Mouse (Mus musculus): Measurements from ENCODE around the gene Gale. TPM values are rescaled to one million over a fixed set of nuclear protein-coding genes. Genes with fewer than 3 reads are reported as not detected.

Gene Gale
- total and polyA plus RNA-seq, 3 experiments = 23.8 to 40.5 (median 32.9) TPM

GRCm38 (mm10) chr4:135945706-135946105, 17.8 kb upstream of the Gale start:
- no peaks in the 10 kb centered on the region for H3K27me3 ChIP-seq (replicated peaks)
- dilution Hi-C loops (cut with MboI; ENCODE audit: extremely low pct_ligation_motif_present, extremely low pct_unique_long_range_greater_than_20kb, low sequenced_read_pairs) (no loop called here), in situ Hi-C loops (cut with MboI; ENCODE audit: low pct_ligation_motif_present, low pct_unique_long_range_greater_than_20kb, low sequenced_read_pairs) (loop anchor here (10.0 kb wide), 1 partner anchor 61 kb away; no protein-coding TSS in a partner anchor)
- no peak overlapping the region for H3K4me3 ChIP-seq (replicated peaks in 1 of 3; ENCODE audit: low read depth in 2 of 3, low read length in 2 of 3, poor library complexity in 1 of 3)
- H3K4me1 ChIP-seq (ENCODE audit: control insufficient read depth in 1 of 2, insufficient read depth in 2 of 2) = peaks cover 3 to 34% of the 10 kb centered on the region in 2 experiments; a peak in 3 of 4 replicates
- peaks cover 5 to 40% of the 10 kb centered on the region in 2 experiments for H3K36me3 ChIP-seq (replicated peaks in 1 of 2; ENCODE audit: control insufficient read depth in 1 of 2, insufficient read depth in 1 of 2, low read length in 1 of 2)
- H3K9me3 ChIP-seq (replicated peaks; ENCODE audit: low read length) = no peaks in the 10 kb centered on the region
- H3K27ac ChIP-seq (ENCODE audit: insufficient read depth, low read depth) = no peak overlapping the region
- DNase-seq (ENCODE audit: extremely low read depth) = no peak
- H3K9ac ChIP-seq (ENCODE audit: insufficient read depth, low read depth) = peak overlapping the region; percentile 34; the same call in 1 of the 2 replicates
- H3K4me2 ChIP-seq (ENCODE audit: insufficient read depth, low read depth, poor library complexity, severe bottlenecking) = peak overlapping the region; percentile 44
- no peak for TF ChIP-seq MXI1 (IDR thresholded peaks at IDR 0.05; ENCODE audit: low read depth, low read length)
- TF ChIP-seq JUND (conservative IDR thresholded peaks at IDR 0.05; ENCODE audit: low read depth, low read length) = no peak
- TF ChIP-seq TCF12 (IDR thresholded peaks at IDR 0.05; ENCODE audit: low read depth, low read length) = no peak
- TF ChIP-seq CHD1 (IDR thresholded peaks at IDR 0.05; ENCODE audit: low read depth, low read length) = no peak
- TF ChIP-seq MYC (IDR thresholded peaks at IDR 0.05; ENCODE audit: low read depth, low read length) = no peak
- TF ChIP-seq UBTF (IDR thresholded peaks at IDR 0.05; ENCODE audit: low read depth, low read length) = no peak
- TF ChIP-seq ZKSCAN1 (IDR thresholded peaks at IDR 0.05; ENCODE audit: borderline replicate concordance, low read depth, low read length) = no peak
- H3K79me2 ChIP-seq (replicated peaks; ENCODE audit: control insufficient read depth, extremely low read depth, insufficient read depth, poor library complexity, severe bottlenecking) = no peaks in the 10 kb centered on the region

- Histone ChIP-seq H3K4me1 (ENCODE audit: control insufficient read depth in 1 of 2, insufficient read depth in 2 of 2) (peaks cover 3 to 34% of the 10 kb centered on the region in 2 experiments; a peak in 3 of 4 replicates), H3K4me3 (replicated peaks in 1 of 3; ENCODE audit: low read depth in 2 of 3, low read length in 2 of 3, poor library complexity in 1 of 3) (peak within 1 kb of the TSS; percentile 67 to 87 (median 71)), H3K9me3 (replicated peaks; ENCODE audit: low read length) (peaks cover 2% of the 10 kb centered on the region), H3K4me2 (ENCODE audit: insufficient read depth, low read depth, poor library complexity, severe bottlenecking) (peak within 1 kb of the TSS; percentile 72), H3K36me3 (replicated peaks in 1 of 2; ENCODE audit: control insufficient read depth in 1 of 2, insufficient read depth in 1 of 2, low read length in 1 of 2) (peaks cover 5 to 39% of the 10 kb centered on the region in 2 experiments), H3K79me2 (replicated peaks; ENCODE audit: control insufficient read depth, extremely low read depth, insufficient read depth, poor library complexity, severe bottlenecking) (no peaks in the 10 kb centered on the region), H3K27ac (ENCODE audit: insufficient read depth, low read depth) (no peak within 1 kb of the TSS), H3K9ac (ENCODE audit: insufficient read depth, low read depth) (peak within 1 kb of the TSS; percentile 51), H3K27me3 (replicated peaks) (no peaks in the 10 kb centered on the region)
- DNase-seq (ENCODE audit: extremely low read depth) = peak; percentile 93
- in situ Hi-C loops (cut with MboI; ENCODE audit: low pct_ligation_motif_present, low pct_unique_long_range_greater_than_20kb, low sequenced_read_pairs) (loop anchor here (10.0 kb wide), 1 partner anchor 61 kb away; no protein-coding TSS in a partner anchor), dilution Hi-C loops (cut with MboI; ENCODE audit: extremely low pct_ligation_motif_present, extremely low pct_unique_long_range_greater_than_20kb, low sequenced_read_pairs) (no loop called here)
- TF ChIP-seq ELF1 (IDR thresholded peaks at IDR 0.05; ENCODE audit: low read depth, low read length) (0 out of 2 replicates have a peak, but pooled peaks have one; percentile 16), POLR2A (IDR thresholded peaks at IDR 0.05; ENCODE audit: low read depth, low read length) (peak; percentile 70; the same call in 1 of the 2 replicates), CHD1 (IDR thresholded peaks at IDR 0.05; ENCODE audit: low read depth, low read length) (no peak), SMC3 (IDR thresholded peaks at IDR 0.05; ENCODE audit: low read depth, low read length) (no peak; the same call in 1 of the 2 replicates), SIN3A (IDR thresholded peaks at IDR 0.05; ENCODE audit: low read length) (peak; percentile 59), EP300 (IDR thresholded peaks at IDR 0.05; ENCODE audit: low read length) (no peak), HCFC1 (IDR thresholded peaks at IDR 0.05; ENCODE audit: low read depth, low read length) (peak; percentile 47), MAZ (IDR thresholded peaks at IDR 0.05; ENCODE audit: low read depth, low read length) (no peak), GABPA (IDR thresholded peaks at IDR 0.05; ENCODE audit: insufficient replicate concordance, low read depth, low read length) (no peak), TCF12 (IDR thresholded peaks at IDR 0.05; ENCODE audit: low read depth, low read length) (peak; percentile 75), USF2 (conservative IDR thresholded peaks at IDR 0.05; ENCODE audit: low read depth, low read length) (peak; percentile 96), UBTF (IDR thresholded peaks at IDR 0.05; ENCODE audit: low read depth, low read length) (no peak), JUND (conservative IDR thresholded peaks at IDR 0.05; ENCODE audit: low read depth, low read length) (no peak), CHD2 (IDR thresholded peaks at IDR 0.05; ENCODE audit: low read length) (no peak), MEF2A (IDR thresholded peaks at IDR 0.05; ENCODE audit: borderline replicate concordance, low read depth, low read length) (no peak), E2F4 (IDR thresholded peaks at IDR 0.05; ENCODE audit: insufficient replicate concordance, low read depth, low read length) (no peak), MAFK (IDR thresholded peaks at IDR 0.05; ENCODE audit: insufficient replicate concordance, low read length) (no peak), ZNF384 (IDR thresholded peaks at IDR 0.05; ENCODE audit: low read depth, low read length) (no peak), ZC3H11A (IDR thresholded peaks at IDR 0.05; ENCODE audit: low read depth, low read length) (no peak), TBP (conservative IDR thresholded peaks at IDR 0.05; ENCODE audit: low read depth, low read length) (peak; percentile 73), NELFE (IDR thresholded peaks at IDR 0.05; ENCODE audit: low read depth, low read length) (peak; percentile 71), CTCF (conservative IDR thresholded peaks at IDR 0.05 in 1 of 2, IDR thresholded peaks at IDR 0.05 in 1 of 2; ENCODE audit: low read depth in 2 of 2, low read length in 2 of 2) (no peak), ETS1 (conservative IDR thresholded peaks at IDR 0.05; ENCODE audit: low read depth, low read length) (no peak), MAX (IDR thresholded peaks at IDR 0.05; ENCODE audit: low read length) (peak; percentile 98), POLR2AphosphoS2 (IDR thresholded peaks at IDR 0.05; ENCODE audit: low read depth, low read length) (no peak), NRF1 (IDR thresholded peaks at IDR 0.05; ENCODE audit: low read depth, low read length) (peak; percentile 50), JUN (IDR thresholded peaks at IDR 0.05; ENCODE audit: insufficient read depth, low read depth, low read length) (no peak), BHLHE40 (IDR thresholded peaks at IDR 0.05; ENCODE audit: low read depth, low read length) (no peak), IRF4 (IDR thresholded peaks at IDR 0.05; ENCODE audit: low read depth, low read length) (peak; percentile 34; the same call in 1 of the 2 replicates), USF1 (IDR thresholded peaks at IDR 0.05; ENCODE audit: low read depth, low read length) (peak; percentile 97)
Observed at GRCm38 (mm10) chr4:135946278-135946658, 17.3 kb upstream of the Gale start, which contains the start of gene Hmgcl. TSS of gene Hmgcl (plus strand) at chr4:135946448.

Data from CH12.LX (cell line).